Mouse (Mus musculus) heart, postnatal 4 days (tissue): ENCODE results near the gene Yjefn3. TPM values are rescaled to one million over a fixed set of nuclear protein-coding genes. Genes with fewer than 3 reads are reported as not detected.

Experiments used
- total RNA-seq, 2 experiments: library from RNA; stranded (reverse); gene quantifications; 2 replicates each; pipeline ENCODE4 v1.2.3; 2021

The Yjefn3 gene
- total RNA-seq, 2 experiments from 2014 or later = 6.2 to 8.6 TPM

Other genes with a start within 250 kb of the Yjefn3 start
- gene Zfp964, start 248.2 kb downstream of the Yjefn3 start, total RNA-seq = 1 to 10 TPM in 1 of 2 experiments, under 1 TPM in 1; 0.97 to 1.6 TPM
- 10 to 100 TPM; 16.2 to 17.3 TPM for gene Zfp869, start 192.0 kb downstream of the Yjefn3 start, total RNA-seq
- 1 to 10 TPM; 2.6 to 2.8 TPM for gene Zfp963, start 152.7 kb downstream of the Yjefn3 start, total RNA-seq
- 1 to 10 TPM; 1.8 to 1.9 TPM for gene Gm20422, start 127.8 kb downstream of the Yjefn3 start, total RNA-seq
- 10 to 100 TPM; 22.3 to 22.5 TPM for gene Atp13a1, start 111.5 kb downstream of the Yjefn3 start, total RNA-seq
- 10 to 100 TPM; 19.1 to 19.9 TPM for gene Zfp866, start 111.5 kb downstream of the Yjefn3 start, total RNA-seq
- 1 to 10 TPM; 6.1 to 8.1 TPM for gene Gmip, start 94.0 kb downstream of the Yjefn3 start, total RNA-seq
- 1 to 10 TPM in 1 of 2 experiments, under 1 TPM in 1; 0.91 to 1.1 TPM for gene Lpar2, start 80.3 kb downstream of the Yjefn3 start, total RNA-seq
- 1 to 10 TPM; 1.1 to 1.2 TPM for gene Pbx4, start 70.2 kb downstream of the Yjefn3 start, total RNA-seq
- gene Cilp2, start 15.0 kb downstream of the Yjefn3 start, total RNA-seq = under 1 TPM; 0.50 to 0.74 TPM
- gene Tssk6, start 528 bp downstream of the Yjefn3 start, total RNA-seq = under 1 TPM in 1 of 2 experiments, not detected in 1; 0.33 TPM
- gene Ndufa13, start 154 bp downstream of the Yjefn3 start, total RNA-seq = 100 to 1,000 TPM; 286 to 326 TPM
- gene Gatad2a, start 93.7 kb upstream of the Yjefn3 start, total RNA-seq = 10 to 100 TPM; 75.9 to 79.5 TPM
- gene Mau2, start 140.0 kb upstream of the Yjefn3 start, total RNA-seq = 10 to 100 TPM; 39.5 to 40.8 TPM
- 10 to 100 TPM; 23.2 to 23.8 TPM for gene Sugp1, start 140.1 kb upstream of the Yjefn3 start, total RNA-seq
- gene Tm6sf2, start 170.2 kb upstream of the Yjefn3 start, total RNA-seq = 1 to 10 TPM in 1 of 2 experiments, under 1 TPM in 1; 0.95 to 1.0 TPM
- not detected for gene Hapln4, start 180.7 kb upstream of the Yjefn3 start, total RNA-seq
- 1 to 10 TPM in 1 of 2 experiments, under 1 TPM in 1; 0.81 to 1.2 TPM for gene Ncan, start 218.2 kb upstream of the Yjefn3 start, total RNA-seq
- gene Nr2c2ap, start 228.6 kb upstream of the Yjefn3 start, total RNA-seq = 10 to 100 TPM; 14.8 to 17.1 TPM
- 10 to 100 TPM; 25.4 to 25.8 TPM for gene Rfxank, start 236.4 kb upstream of the Yjefn3 start, total RNA-seq
- gene Borcs8, start 236.8 kb upstream of the Yjefn3 start, total RNA-seq = 10 to 100 TPM; 28.0 to 29.1 TPM
- gene Mef2b, start 237.0 kb upstream of the Yjefn3 start, total RNA-seq = under 1 TPM; 0.20 to 0.21 TPM